Mouse (Mus musculus): ENCODE measurements at regions not wholly inside any gene's neighbourhood (a gene's known extent, or its start where the extent isn't known, plus 50 kb on each side); places are given as distances from the start of the nearest gene placed in this dataset.

DNA sequence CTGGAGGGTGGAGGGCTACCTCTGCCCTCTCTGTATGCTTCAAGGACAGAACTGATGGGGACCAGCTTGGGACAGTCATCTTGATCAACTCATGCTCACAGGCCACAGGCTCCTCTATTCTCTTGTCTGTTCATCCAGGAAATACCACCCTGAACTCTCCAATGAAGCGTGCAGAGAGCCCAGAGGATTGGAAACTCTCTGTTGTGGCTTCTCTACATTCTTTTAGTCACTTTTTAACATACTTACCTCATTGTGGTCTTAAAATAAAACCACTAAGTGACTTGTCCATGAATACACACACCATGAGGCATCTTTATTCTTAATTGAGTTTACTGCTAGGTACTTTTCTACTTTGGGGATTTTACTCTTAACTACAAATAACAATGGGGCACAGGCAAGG lies 209.8 kb downstream of the Irs2 start:
- TF ChIP-seq GATA1 (IDR thresholded peaks at IDR 0.05; ENCODE audit: low read depth, low read length) (no peak), MXI1 (IDR thresholded peaks at IDR 0.05; ENCODE audit: low read depth, low read length) (no peak), NRF1 (IDR thresholded peaks at IDR 0.05; ENCODE audit: insufficient read depth, low read depth, low read length, poor library complexity, severe bottlenecking) (no peak), HCFC1 (IDR thresholded peaks at IDR 0.05; ENCODE audit: low read depth, low read length) (no peak), POLR2A (IDR thresholded peaks at IDR 0.05; ENCODE audit: control insufficient read depth in 1 of 2, insufficient read depth in 1 of 2, low read depth in 1 of 2, low read length in 2 of 2, poor library complexity in 1 of 2) (no peak), EP300 (IDR thresholded peaks at IDR 0.05; ENCODE audit: low read depth in 1 of 2, low read length in 2 of 2) (no peak)
